Mouse (Mus musculus): ENCODE results near the gene Parp16. TPM values are rescaled to one million over a fixed set of nuclear protein-coding genes. Genes with fewer than 3 reads are reported as not detected.

Parp16 gene
- polyA plus RNA-seq, 1 experiment, result 5.7 TPM

DNA sequence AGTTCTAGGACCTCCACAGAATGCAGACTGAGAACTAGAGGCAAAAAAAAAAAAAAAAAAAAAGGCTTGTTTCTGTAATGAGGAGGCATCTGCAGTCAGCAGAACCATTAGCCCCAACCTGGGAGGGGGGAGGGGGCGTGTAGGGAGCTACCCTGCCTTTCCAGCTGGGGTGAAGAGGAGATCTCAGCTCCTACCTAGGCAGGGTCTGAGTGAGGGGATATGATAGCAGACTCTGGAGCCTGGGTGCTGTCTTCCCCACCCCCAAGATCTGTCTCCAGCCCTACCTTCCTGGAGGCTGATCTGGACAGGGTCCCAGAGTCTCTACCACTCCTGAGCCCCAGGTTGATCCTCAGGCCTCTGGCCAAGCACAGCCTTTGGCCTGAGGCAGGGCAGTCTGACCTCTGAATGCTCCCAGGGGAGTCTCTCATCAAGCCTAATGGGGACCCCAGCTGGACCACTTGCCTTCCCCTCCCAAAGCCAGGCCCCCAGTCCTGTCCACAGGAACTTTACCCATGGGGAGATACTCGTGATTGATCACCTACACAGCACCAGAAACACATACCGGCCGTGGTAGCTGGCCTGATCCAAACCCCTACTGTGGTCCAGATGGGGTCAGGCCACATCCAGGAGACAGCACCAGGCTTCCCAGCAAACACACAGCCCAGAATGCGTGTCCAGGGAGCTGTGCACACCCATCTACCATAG is 19.8 kb upstream of the Parp16 start:
- peaks cover 5% of the 10 kb centered on the region; the same call in 1 of the 2 replicates for H3K4me1 ChIP-seq (ENCODE audit: control insufficient read depth, insufficient read depth, low read length)

DNA sequence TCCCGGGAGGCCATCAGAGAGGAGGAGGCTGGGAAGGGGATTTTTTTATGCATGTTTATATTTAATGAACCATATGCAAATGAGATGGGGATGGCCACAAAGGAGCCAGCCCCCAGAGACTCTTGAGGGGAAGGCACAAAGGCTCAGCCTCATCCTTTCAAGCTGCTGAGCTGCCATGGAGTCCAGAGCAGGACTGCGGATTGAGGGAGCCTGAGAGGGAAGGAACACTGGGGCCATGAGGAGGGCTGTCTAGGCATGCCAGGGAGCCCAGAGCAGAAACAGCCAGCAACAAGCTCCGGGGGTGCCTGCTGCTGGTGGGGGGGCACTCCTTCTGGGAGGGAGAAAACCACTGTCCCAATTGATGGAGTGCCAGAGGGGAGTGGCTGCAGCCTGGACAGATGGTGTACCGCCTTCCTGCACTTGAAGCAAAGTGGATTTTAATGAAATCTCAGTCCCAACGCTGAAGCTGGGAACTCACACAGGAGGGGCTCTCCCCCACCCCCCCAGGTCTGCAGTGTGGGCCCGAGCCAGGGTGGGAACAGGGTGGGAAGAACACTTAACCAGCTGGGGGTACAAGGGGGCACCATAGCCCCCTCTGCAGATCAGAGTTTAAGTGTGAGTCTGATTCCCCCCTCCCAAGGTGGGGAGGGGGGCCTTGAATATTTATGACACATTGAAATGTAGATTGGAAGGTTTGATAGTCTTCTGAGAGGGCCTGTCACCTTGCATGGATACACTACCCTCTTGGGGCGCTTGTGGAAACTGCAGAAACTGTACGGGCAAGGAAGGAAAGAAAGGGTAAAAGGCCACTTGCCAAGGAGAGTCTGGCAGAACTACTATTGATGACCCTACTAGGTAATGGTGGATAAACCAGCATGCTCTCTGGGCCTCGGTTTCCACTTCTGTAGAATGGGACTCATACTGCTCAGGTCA is 18.9 kb upstream of the Parp16 start:
- DNase-seq, result no peak
- no peaks in the 10 kb centered on the region for H3K27me3 ChIP-seq (ENCODE audit: control insufficient read depth, insufficient read depth, low read length)
- TF ChIP-seq CTCF (IDR thresholded peaks at IDR 0.05; ENCODE audit: borderline replicate concordance, insufficient read depth, low read depth, low read length), result no peak
- TF ChIP-seq POLR2A (IDR thresholded peaks at IDR 0.05; ENCODE audit: borderline replicate concordance, insufficient read depth, low read length), result no peak
- no peak overlapping the region for H3K4me3 ChIP-seq (replicated peaks; ENCODE audit: insufficient read depth, low read depth, low read length)
- no peak overlapping the region for H3K27ac ChIP-seq (ENCODE audit: insufficient read depth, low read length)
- H3K4me1 ChIP-seq (ENCODE audit: control insufficient read depth, insufficient read depth, low read length), result peaks cover 5% of the 10 kb centered on the region; the same call in 1 of the 2 replicates
- WGBS, result 38% methylated on average over 9 of the region's 9 CpGs

More for the DNA sequence above, 19.8 kb upstream of the Parp16 start:
- no peak overlapping the region for H3K4me3 ChIP-seq (replicated peaks; ENCODE audit: insufficient read depth, low read depth, low read length)
- WGBS, result 56% methylated on average over 5 of the region's 5 CpGs
- no peak for DNase-seq
- H3K27me3 ChIP-seq (ENCODE audit: control insufficient read depth, insufficient read depth, low read length), result no peaks in the 10 kb centered on the region
- no peak for TF ChIP-seq CTCF (IDR thresholded peaks at IDR 0.05; ENCODE audit: borderline replicate concordance, insufficient read depth, low read depth, low read length)
- TF ChIP-seq POLR2A (IDR thresholded peaks at IDR 0.05; ENCODE audit: borderline replicate concordance, insufficient read depth, low read length), result no peak
- no peak overlapping the region for H3K27ac ChIP-seq (ENCODE audit: insufficient read depth, low read length)

DNA sequence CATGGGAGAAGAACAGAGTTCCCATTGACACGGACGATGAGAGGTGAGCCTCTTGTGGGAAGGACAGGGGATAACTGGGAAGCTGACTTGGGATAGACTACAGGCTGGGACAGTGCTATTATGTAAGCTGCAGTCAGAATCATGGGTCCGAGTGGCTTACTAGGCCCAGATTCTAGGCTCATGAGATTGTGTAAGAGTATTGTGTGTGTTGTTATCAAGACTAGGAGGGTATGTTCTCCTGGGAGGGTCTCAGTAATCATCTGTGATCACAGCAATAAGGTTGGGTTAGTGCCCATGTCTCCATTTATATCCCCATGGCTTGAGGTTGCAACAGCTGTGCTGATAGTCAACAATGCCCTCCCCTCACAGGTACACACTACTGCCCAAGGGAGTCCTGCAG is 17.7 kb upstream of the Parp16 start:
- Histone ChIP-seq H3K4me3 (replicated peaks; ENCODE audit: insufficient read depth, low read depth, low read length) (no peak overlapping the region), H3K4me1 (ENCODE audit: control insufficient read depth, insufficient read depth, low read length) (peaks cover 5% of the 10 kb centered on the region; the same call in 1 of the 2 replicates), H3K27me3 (ENCODE audit: control insufficient read depth, insufficient read depth, low read length) (no peaks in the 10 kb centered on the region), H3K27ac (ENCODE audit: insufficient read depth, low read length) (no peak overlapping the region)
- TF ChIP-seq POLR2A (IDR thresholded peaks at IDR 0.05; ENCODE audit: borderline replicate concordance, insufficient read depth, low read length) (no peak), CTCF (IDR thresholded peaks at IDR 0.05; ENCODE audit: borderline replicate concordance, insufficient read depth, low read depth, low read length) (no peak)
- DNase-seq, result no peak
- 69% methylated on average over 3 of the region's 3 CpGs for whole genome bisulfite sequencing

DNA sequence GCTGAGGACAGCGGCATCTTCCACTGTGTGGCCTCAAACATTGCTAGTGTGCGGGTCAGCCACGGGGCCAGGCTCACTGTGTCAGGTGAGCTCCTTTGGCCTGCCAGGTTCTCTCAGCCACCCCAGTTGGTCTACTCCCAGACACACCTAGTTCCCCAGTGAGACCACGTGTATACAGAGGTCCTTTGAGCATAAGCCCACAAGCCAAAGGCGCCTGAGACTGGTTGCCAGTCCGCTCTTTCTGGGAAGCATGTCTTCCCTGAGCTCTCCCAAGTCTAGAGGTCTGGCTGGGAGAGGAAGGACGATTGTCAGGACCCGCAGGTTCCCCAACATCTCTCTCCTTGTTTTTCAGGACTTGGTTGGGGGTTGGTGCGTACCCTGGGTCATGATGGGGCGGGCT is 17.2 kb upstream of the Parp16 start:
- H3K4me1 ChIP-seq (ENCODE audit: control insufficient read depth, insufficient read depth, low read length), result peaks cover 5% of the 10 kb centered on the region; the same call in 1 of the 2 replicates

DNA sequence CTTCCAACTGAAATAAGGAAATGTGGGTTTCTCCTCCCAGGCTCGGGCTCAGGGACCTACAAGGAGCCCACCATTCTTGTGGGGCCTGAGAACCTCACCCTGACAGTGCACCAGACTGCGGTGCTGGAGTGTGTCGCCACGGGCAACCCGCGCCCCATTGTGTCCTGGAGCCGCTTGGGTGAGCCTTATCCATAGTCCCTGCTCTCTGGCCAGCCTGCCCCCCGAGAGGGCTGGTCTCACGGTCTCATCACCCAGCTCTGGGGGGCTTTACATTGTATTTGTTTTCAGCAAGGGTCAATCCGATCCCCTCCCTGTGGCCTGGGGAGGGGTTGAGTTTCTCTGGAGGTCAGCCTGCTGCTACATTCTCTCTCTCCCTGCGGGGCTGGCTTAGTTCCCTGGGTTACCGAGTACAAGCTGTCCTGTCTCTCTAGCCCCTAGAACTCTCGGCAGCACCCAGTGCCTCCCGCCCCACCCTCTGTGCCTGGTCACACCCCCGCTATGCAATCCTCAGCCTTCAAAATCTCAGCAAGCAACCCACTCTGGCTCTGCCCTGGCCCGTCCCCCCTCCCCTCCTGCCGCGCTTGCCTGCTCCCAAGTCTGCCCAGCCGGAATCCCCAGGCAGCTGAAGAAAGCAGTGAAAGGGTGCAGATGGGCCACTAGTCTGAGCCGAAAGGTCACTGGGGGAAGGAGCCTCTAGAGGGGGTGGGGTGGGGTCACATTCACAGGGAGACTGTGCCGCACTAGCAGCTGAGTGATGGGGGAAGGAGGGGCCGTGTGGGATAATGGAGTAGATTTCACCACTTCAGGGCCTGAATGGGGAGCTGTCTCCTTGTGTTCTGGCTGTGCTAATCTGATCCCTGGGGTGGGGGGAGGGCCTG is 16.6 kb upstream of the Parp16 start:
- WGBS, result 25% methylated on average over 22 of the region's 22 CpGs
- H3K27me3 ChIP-seq (ENCODE audit: control insufficient read depth, insufficient read depth, low read length), result no peaks in the 10 kb centered on the region
- peaks cover 5% of the 10 kb centered on the region; the same call in 1 of the 2 replicates for H3K4me1 ChIP-seq (ENCODE audit: control insufficient read depth, insufficient read depth, low read length)
- H3K27ac ChIP-seq (ENCODE audit: insufficient read depth, low read length), result no peak overlapping the region
- peak overlapping the region; percentile 25 for H3K4me3 ChIP-seq (replicated peaks; ENCODE audit: insufficient read depth, low read depth, low read length)
- TF ChIP-seq POLR2A (IDR thresholded peaks at IDR 0.05; ENCODE audit: borderline replicate concordance, insufficient read depth, low read length), result no peak
- TF ChIP-seq CTCF (IDR thresholded peaks at IDR 0.05; ENCODE audit: borderline replicate concordance, insufficient read depth, low read depth, low read length), result no peak
- DNase-seq, result peak in 1 of 2 experiments; percentile 41

More for the DNA sequence above, 17.2 kb upstream of the Parp16 start:
- TF ChIP-seq CTCF (IDR thresholded peaks at IDR 0.05; ENCODE audit: borderline replicate concordance, insufficient read depth, low read depth, low read length) (no peak), POLR2A (IDR thresholded peaks at IDR 0.05; ENCODE audit: borderline replicate concordance, insufficient read depth, low read length) (no peak)
- Histone ChIP-seq H3K27ac (ENCODE audit: insufficient read depth, low read length) (no peak overlapping the region), H3K27me3 (ENCODE audit: control insufficient read depth, insufficient read depth, low read length) (no peaks in the 10 kb centered on the region), H3K4me3 (replicated peaks; ENCODE audit: insufficient read depth, low read depth, low read length) (no peak overlapping the region)
- 87% methylated on average over 10 of the region's 10 CpGs for WGBS
- no peak for DNase-seq

DNA sequence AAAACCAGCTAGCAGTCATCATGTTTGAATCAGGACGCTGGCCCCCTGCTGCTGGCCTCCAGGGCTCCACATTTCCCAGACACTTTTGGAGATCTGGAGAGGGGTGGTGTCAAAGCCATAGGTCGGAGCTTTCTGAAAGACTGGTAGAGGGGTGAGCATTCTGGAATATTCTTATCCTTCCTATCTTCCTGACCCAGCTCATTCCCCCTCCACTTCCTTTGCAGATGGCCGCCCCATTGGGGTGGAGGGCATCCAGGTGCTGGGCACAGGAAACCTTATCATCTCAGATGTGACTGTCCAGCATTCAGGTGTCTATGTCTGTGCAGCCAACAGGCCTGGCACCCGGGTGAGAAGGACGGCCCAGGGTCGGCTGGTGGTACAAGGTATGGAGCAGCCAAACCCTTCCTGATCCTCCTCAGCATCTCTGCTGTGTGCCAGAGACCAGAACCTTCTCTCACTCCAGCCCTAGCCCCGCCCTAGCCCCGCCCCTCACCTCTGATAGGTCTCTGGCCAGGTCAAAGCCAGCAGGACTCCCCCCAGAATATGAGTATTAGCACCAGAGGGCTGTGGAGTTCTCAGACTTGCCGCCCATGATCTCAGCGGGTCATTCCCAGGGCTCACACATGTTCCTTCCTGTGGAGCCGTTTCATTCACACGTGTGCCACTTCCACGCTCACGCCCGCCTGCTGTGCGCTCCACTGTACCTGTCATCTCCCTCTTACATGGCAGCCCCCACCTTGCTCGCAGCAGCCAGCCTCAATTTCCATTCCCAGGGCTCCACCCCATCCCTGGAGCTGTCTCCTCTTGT is 15.1 kb upstream of the Parp16 start:
- WGBS, result 60% methylated on average over 17 of the region's 17 CpGs
- no peak overlapping the region for H3K27ac ChIP-seq (ENCODE audit: insufficient read depth, low read length)
- no peak for DNase-seq
- H3K4me1 ChIP-seq (ENCODE audit: control insufficient read depth, insufficient read depth, low read length), result peaks cover 5% of the 10 kb centered on the region; the same call in 1 of the 2 replicates
- TF ChIP-seq POLR2A (IDR thresholded peaks at IDR 0.05; ENCODE audit: borderline replicate concordance, insufficient read depth, low read length) (no peak), CTCF (IDR thresholded peaks at IDR 0.05; ENCODE audit: borderline replicate concordance, insufficient read depth, low read depth, low read length) (no peak)
- H3K27me3 ChIP-seq (ENCODE audit: control insufficient read depth, insufficient read depth, low read length), result no peaks in the 10 kb centered on the region
- H3K4me3 ChIP-seq (replicated peaks; ENCODE audit: insufficient read depth, low read depth, low read length), result no peak overlapping the region

Data from cerebellum, adult 2 months (tissue).